Mouse (Mus musculus): ENCODE results near the gene Psmb3. TPM values are rescaled to one million over a fixed set of nuclear protein-coding genes. Genes with fewer than 3 reads are reported as not detected.
A peak's percentile ranks its signal among the peaks of the same experiment; 100 is the strongest.
"Not testable (repeated sequence)": the region's sequence is repeated elsewhere in the genome, so short reads cannot be mapped to it uniquely, and the experiment has no call there.

Gene Psmb3
- total and polyA plus RNA-seq, 3 experiments, result 560 to 1,251 (median 863) TPM

DNA sequence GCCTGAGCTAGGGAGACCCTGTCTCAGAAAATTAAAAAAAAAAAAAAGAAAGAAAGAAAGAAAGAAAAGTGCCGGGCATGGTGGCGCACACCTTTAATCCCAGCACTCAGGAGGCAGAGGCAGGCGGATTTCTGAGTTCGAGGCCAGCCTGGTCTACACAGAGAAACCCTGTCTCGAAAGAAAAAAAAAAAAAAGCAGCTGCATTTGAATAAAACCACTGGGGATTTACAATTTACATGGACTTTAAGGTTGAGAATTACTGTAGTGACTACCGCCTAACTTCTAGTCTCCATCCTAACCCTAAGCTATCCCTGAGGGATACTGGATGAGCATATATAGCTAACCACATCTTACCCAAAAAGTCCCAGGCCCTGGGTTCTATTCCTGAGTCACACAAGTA lies 45.2 kb upstream of the Psmb3 start:
- in situ Hi-C loops (cut with MboI; ENCODE audit: low pct_ligation_motif_present, low pct_unique_long_range_greater_than_20kb, low sequenced_read_pairs); H3K79me2 ChIP-seq (replicated peaks; ENCODE audit: control insufficient read depth, extremely low read depth, insufficient read depth, poor library complexity, severe bottlenecking); H3K27me3 ChIP-seq (replicated peaks); dilution Hi-C loops (cut with MboI; ENCODE audit: extremely low pct_ligation_motif_present, extremely low pct_unique_long_range_greater_than_20kb, low sequenced_read_pairs); H3K9me3 ChIP-seq (replicated peaks; ENCODE audit: low read length): not testable (repeated sequence)
- Histone ChIP-seq H3K4me2 (ENCODE audit: insufficient read depth, low read depth, poor library complexity, severe bottlenecking) (peak overlapping the region; percentile 87), H3K36me3 (replicated peaks in 1 of 2; ENCODE audit: control insufficient read depth in 1 of 2, insufficient read depth in 1 of 2, low read length in 1 of 2) (peaks cover 17 to 47% of the 10 kb centered on the region in 2 experiments), H3K27ac (ENCODE audit: insufficient read depth, low read depth) (peak overlapping the region; percentile 98), H3K4me1 (ENCODE audit: control insufficient read depth in 1 of 2, insufficient read depth in 2 of 2) (peaks cover 17 to 48% of the 10 kb centered on the region in 2 experiments), H3K4me3 (replicated peaks in 1 of 3; ENCODE audit: low read depth in 2 of 3, low read length in 2 of 3, poor library complexity in 1 of 3) (peak overlapping the region; percentile 5 to 88 (median 82)), H3K9ac (ENCODE audit: insufficient read depth, low read depth) (peak overlapping the region; percentile 82; the same call in 1 of the 2 replicates)
- 0 out of 2 replicates have a peak, but pooled peaks have one; percentile 26 for TF ChIP-seq TBP (conservative IDR thresholded peaks at IDR 0.05; ENCODE audit: low read depth, low read length)
- TF ChIP-seq ZNF384 (IDR thresholded peaks at IDR 0.05; ENCODE audit: low read depth, low read length), result peak; percentile 94
- DNase-seq (ENCODE audit: extremely low read depth), result peak; percentile 56

DNA sequence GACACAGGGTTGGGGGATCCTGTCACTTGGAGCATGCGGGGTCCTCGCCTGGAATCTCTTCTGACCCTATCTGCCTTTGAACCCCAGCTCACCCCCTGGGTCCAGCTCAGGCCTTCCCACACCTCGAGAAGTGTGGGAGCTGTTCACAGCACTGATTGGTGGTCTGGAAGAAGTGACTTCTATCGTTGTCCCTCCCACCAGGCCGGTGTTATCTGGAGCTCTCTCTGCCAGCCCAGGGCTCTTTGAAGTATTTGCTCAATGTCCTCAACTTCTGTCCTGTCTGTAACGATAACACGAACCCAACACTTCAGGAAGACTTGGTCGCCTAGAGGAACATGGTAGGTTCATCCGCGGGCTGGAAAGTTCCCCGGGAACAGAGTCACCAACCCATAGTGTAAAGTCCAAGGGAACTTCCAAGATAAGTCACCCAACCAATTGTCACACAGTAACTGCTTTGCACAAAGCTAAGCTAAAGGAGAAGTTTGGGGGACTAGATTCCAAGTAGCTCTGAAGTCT lies 44.4 kb upstream of the Psmb3 start:
- Histone ChIP-seq H3K79me2 (replicated peaks; ENCODE audit: control insufficient read depth, extremely low read depth, insufficient read depth, poor library complexity, severe bottlenecking) (peaks cover 18% of the 10 kb centered on the region), H3K4me3 (replicated peaks in 1 of 3; ENCODE audit: low read depth in 2 of 3, low read length in 2 of 3, poor library complexity in 1 of 3) (peak overlapping the region; percentile 82 to 88 (median 87)), H3K36me3 (replicated peaks in 1 of 2; ENCODE audit: control insufficient read depth in 1 of 2, insufficient read depth in 1 of 2, low read length in 1 of 2) (peaks cover 14 to 42% of the 10 kb centered on the region in 2 experiments), H3K27me3 (replicated peaks) (no peaks in the 10 kb centered on the region), H3K27ac (ENCODE audit: insufficient read depth, low read depth) (peak overlapping the region; percentile 98), H3K9me3 (replicated peaks; ENCODE audit: low read length) (peaks cover 3% of the 10 kb centered on the region), H3K4me2 (ENCODE audit: insufficient read depth, low read depth, poor library complexity, severe bottlenecking) (peak overlapping the region; percentile 87), H3K9ac (ENCODE audit: insufficient read depth, low read depth) (peak overlapping the region; percentile 82), H3K4me1 (ENCODE audit: control insufficient read depth in 1 of 2, insufficient read depth in 2 of 2) (peaks cover 17 to 48% of the 10 kb centered on the region in 2 experiments)
- dilution Hi-C loops (cut with MboI; ENCODE audit: extremely low pct_ligation_motif_present, extremely low pct_unique_long_range_greater_than_20kb, low sequenced_read_pairs), result no loop called here
- DNase-seq (ENCODE audit: extremely low read depth), result no peak
- TF ChIP-seq RAD21 (IDR thresholded peaks at IDR 0.05; ENCODE audit: low read depth, low read length) (no peak), EP300 (IDR thresholded peaks at IDR 0.05; ENCODE audit: low read length) (no peak), NELFE (IDR thresholded peaks at IDR 0.05; ENCODE audit: low read depth, low read length) (peak; percentile 8; the same call in 1 of the 2 replicates), USF2 (conservative IDR thresholded peaks at IDR 0.05; ENCODE audit: low read depth, low read length) (no peak), KAT2A (IDR thresholded peaks at IDR 0.05; ENCODE audit: insufficient replicate concordance, low read length) (0 out of 2 replicates have a peak, but pooled peaks have one; percentile 20), USF1 (IDR thresholded peaks at IDR 0.05; ENCODE audit: low read depth, low read length) (no peak)
- in situ Hi-C loops (cut with MboI; ENCODE audit: low pct_ligation_motif_present, low pct_unique_long_range_greater_than_20kb, low sequenced_read_pairs), result no loop called here

DNA sequence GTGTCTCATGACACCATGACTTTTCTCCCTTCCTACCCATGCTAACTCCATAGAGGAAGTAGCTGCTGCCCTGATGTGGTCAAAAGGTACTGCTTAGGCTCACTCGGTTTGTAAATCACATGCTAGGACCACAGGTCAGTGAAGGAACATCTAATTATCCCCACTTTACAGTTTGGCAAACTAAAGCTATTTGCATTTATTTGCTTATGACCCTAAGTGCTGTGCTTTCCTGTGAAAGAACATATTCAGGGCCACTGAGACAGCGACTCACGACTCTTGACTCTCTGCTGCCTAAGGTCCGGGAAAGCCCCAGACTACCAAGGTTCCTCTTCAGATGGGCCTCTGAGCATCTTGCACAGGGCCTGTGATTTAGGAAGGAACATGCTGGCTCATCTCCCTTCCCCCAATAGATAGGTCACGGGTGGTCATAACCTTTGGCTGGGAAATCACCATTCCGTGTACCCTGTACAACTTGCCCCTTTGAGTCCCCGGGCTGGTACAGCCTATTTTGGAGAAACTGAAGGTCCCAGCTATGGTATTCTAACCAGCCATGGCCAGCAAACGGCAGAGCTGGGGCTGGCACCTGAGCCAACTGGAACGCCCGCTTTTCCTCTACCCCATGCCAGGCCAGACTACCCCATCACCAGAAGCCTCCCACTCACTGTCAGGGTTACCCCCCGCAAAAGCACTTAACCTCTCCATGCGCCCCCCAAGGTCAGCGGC lies 43.8 kb upstream of the Psmb3 start:
- peak overlapping the region; percentile 100 for H3K9ac ChIP-seq (ENCODE audit: insufficient read depth, low read depth)
- in situ Hi-C loops (cut with MboI; ENCODE audit: low pct_ligation_motif_present, low pct_unique_long_range_greater_than_20kb, low sequenced_read_pairs), result no loop called here
- H3K4me1 ChIP-seq (ENCODE audit: control insufficient read depth in 1 of 2, insufficient read depth in 2 of 2), result peaks cover 17 to 42% of the 10 kb centered on the region in 2 experiments
- dilution Hi-C loops (cut with MboI; ENCODE audit: extremely low pct_ligation_motif_present, extremely low pct_unique_long_range_greater_than_20kb, low sequenced_read_pairs), result no loop called here
- H3K36me3 ChIP-seq (replicated peaks in 1 of 2; ENCODE audit: control insufficient read depth in 1 of 2, insufficient read depth in 1 of 2, low read length in 1 of 2), result peaks cover 14 to 36% of the 10 kb centered on the region in 2 experiments
- no peaks in the 10 kb centered on the region for H3K9me3 ChIP-seq (replicated peaks; ENCODE audit: low read length)
- DNase-seq (ENCODE audit: extremely low read depth), result peak; percentile 99
- H3K4me3 ChIP-seq (replicated peaks in 1 of 3; ENCODE audit: low read depth in 2 of 3, low read length in 2 of 3, poor library complexity in 1 of 3), result peak overlapping the region; percentile 82 to 88 (median 87)
- H3K4me2 ChIP-seq (ENCODE audit: insufficient read depth, low read depth, poor library complexity, severe bottlenecking), result peak overlapping the region; percentile 87
- no peaks in the 10 kb centered on the region for H3K27me3 ChIP-seq (replicated peaks)
- H3K27ac ChIP-seq (ENCODE audit: insufficient read depth, low read depth), result peak overlapping the region; percentile 98
- H3K79me2 ChIP-seq (replicated peaks; ENCODE audit: control insufficient read depth, extremely low read depth, insufficient read depth, poor library complexity, severe bottlenecking), result peaks cover 24% of the 10 kb centered on the region
- peak; percentile 94 for TF ChIP-seq BHLHE40 (IDR thresholded peaks at IDR 0.05; ENCODE audit: low read depth, low read length)
- peak; percentile 90 for TF ChIP-seq MEF2A (IDR thresholded peaks at IDR 0.05; ENCODE audit: borderline replicate concordance, low read depth, low read length)
- TF ChIP-seq RAD21 (IDR thresholded peaks at IDR 0.05; ENCODE audit: low read depth, low read length), result peak; percentile 2
- TF ChIP-seq ZC3H11A (IDR thresholded peaks at IDR 0.05; ENCODE audit: low read depth, low read length), result no peak
- peak; percentile 58 for TF ChIP-seq JUND (conservative IDR thresholded peaks at IDR 0.05; ENCODE audit: low read depth, low read length)
- TF ChIP-seq SIN3A (IDR thresholded peaks at IDR 0.05; ENCODE audit: low read length), result peak; percentile 87
- TF ChIP-seq TBP (conservative IDR thresholded peaks at IDR 0.05; ENCODE audit: low read depth, low read length), result peak; percentile 95
- TF ChIP-seq MYC (IDR thresholded peaks at IDR 0.05; ENCODE audit: low read depth, low read length), result peak; percentile 95
- peak; percentile 89 for TF ChIP-seq TCF12 (IDR thresholded peaks at IDR 0.05; ENCODE audit: low read depth, low read length)
- TF ChIP-seq PAX5 (IDR thresholded peaks at IDR 0.05; ENCODE audit: low read length), result no peak
- TF ChIP-seq USF1 (IDR thresholded peaks at IDR 0.05; ENCODE audit: low read depth, low read length), result no peak
- peak; percentile 63 for TF ChIP-seq ZNF384 (IDR thresholded peaks at IDR 0.05; ENCODE audit: low read depth, low read length)
- TF ChIP-seq ELF1 (IDR thresholded peaks at IDR 0.05; ENCODE audit: low read depth, low read length), result peak; percentile 53; the same call in 1 of the 2 replicates
- 0 out of 2 replicates have a peak, but pooled peaks have one; percentile 47 for TF ChIP-seq E2F4 (IDR thresholded peaks at IDR 0.05; ENCODE audit: insufficient replicate concordance, low read depth, low read length)
- TF ChIP-seq NRF1 (IDR thresholded peaks at IDR 0.05; ENCODE audit: low read depth, low read length), result no peak
- TF ChIP-seq POLR2AphosphoS2 (IDR thresholded peaks at IDR 0.05; ENCODE audit: low read depth, low read length), result peak; percentile 97
- TF ChIP-seq ETS1 (conservative IDR thresholded peaks at IDR 0.05; ENCODE audit: low read depth, low read length), result peak; percentile 92
- peak; percentile 37; the same call in 1 of the 2 replicates for TF ChIP-seq SMC3 (IDR thresholded peaks at IDR 0.05; ENCODE audit: low read depth, low read length)

All from CH12.LX (cell line).